Mouse (Mus musculus): ENCODE data around the gene Olfr1369-ps1. TPM values are rescaled to one million over a fixed set of nuclear protein-coding genes. Genes with fewer than 3 reads are reported as not detected.
A peak's percentile ranks its signal among the peaks of the same experiment; 100 is the strongest.

The Olfr1369-ps1 gene
- total and polyA plus RNA-seq, 3 experiments, result 0.13 TPM; not detected in 2

- Histone ChIP-seq H3K27ac (ENCODE audit: insufficient read depth, low read depth) (no peak overlapping the region), H3K4me2 (ENCODE audit: insufficient read depth, low read depth, poor library complexity, severe bottlenecking) (peak overlapping the region; percentile 100), H3K9ac (ENCODE audit: insufficient read depth, low read depth) (peak overlapping the region; percentile 51; the same call in 1 of the 2 replicates), H3K36me3 (replicated peaks in 1 of 2; ENCODE audit: control insufficient read depth in 1 of 2, insufficient read depth in 1 of 2, low read length in 1 of 2) (no peaks in the 10 kb centered on the region), H3K4me3 (replicated peaks in 1 of 3; ENCODE audit: low read depth in 2 of 3, low read length in 2 of 3, poor library complexity in 1 of 3) (peak overlapping the region; percentile 65 to 77 (median 76)), H3K79me2 (replicated peaks; ENCODE audit: control insufficient read depth, extremely low read depth, insufficient read depth, poor library complexity, severe bottlenecking) (no peaks in the 10 kb centered on the region), H3K9me3 (replicated peaks; ENCODE audit: low read length) (no peaks in the 10 kb centered on the region), H3K27me3 (replicated peaks) (peaks cover 25% of the 10 kb centered on the region), H3K4me1 (ENCODE audit: control insufficient read depth in 1 of 2, insufficient read depth in 2 of 2) (peaks cover 0 to 3% of the 10 kb centered on the region in 2 experiments; a peak in 2 of 4 replicates)
- TF ChIP-seq E2F4 (IDR thresholded peaks at IDR 0.05; ENCODE audit: insufficient replicate concordance, low read depth, low read length) (0 out of 2 replicates have a peak, but pooled peaks have one; percentile 70), PAX5 (IDR thresholded peaks at IDR 0.05; ENCODE audit: low read length) (no peak), MAX (IDR thresholded peaks at IDR 0.05; ENCODE audit: low read length) (no peak), USF1 (IDR thresholded peaks at IDR 0.05; ENCODE audit: low read depth, low read length) (no peak), POLR2A (IDR thresholded peaks at IDR 0.05; ENCODE audit: low read depth, low read length) (no peak), RCOR1 (conservative IDR thresholded peaks at IDR 0.05; ENCODE audit: low read depth, low read length) (no peak), BHLHE40 (IDR thresholded peaks at IDR 0.05; ENCODE audit: low read depth, low read length) (peak; percentile 5; the same call in 1 of the 2 replicates), ZMIZ1 (IDR thresholded peaks at IDR 0.05; ENCODE audit: low read depth, low read length) (no peak), POLR2AphosphoS2 (IDR thresholded peaks at IDR 0.05; ENCODE audit: low read depth, low read length) (no peak), USF2 (conservative IDR thresholded peaks at IDR 0.05; ENCODE audit: low read depth, low read length) (no peak), ZC3H11A (IDR thresholded peaks at IDR 0.05; ENCODE audit: low read depth, low read length) (no peak), MAFK (IDR thresholded peaks at IDR 0.05; ENCODE audit: insufficient replicate concordance, low read length) (peak; percentile 96), EP300 (IDR thresholded peaks at IDR 0.05; ENCODE audit: low read length) (no peak), SMC3 (IDR thresholded peaks at IDR 0.05; ENCODE audit: low read depth, low read length) (no peak), CHD1 (IDR thresholded peaks at IDR 0.05; ENCODE audit: low read depth, low read length) (no peak), ZKSCAN1 (IDR thresholded peaks at IDR 0.05; ENCODE audit: borderline replicate concordance, low read depth, low read length) (no peak), KAT2A (IDR thresholded peaks at IDR 0.05; ENCODE audit: insufficient replicate concordance, low read length) (peak; percentile 86; the same call in 1 of the 2 replicates), MAZ (IDR thresholded peaks at IDR 0.05; ENCODE audit: low read depth, low read length) (no peak), TCF12 (IDR thresholded peaks at IDR 0.05; ENCODE audit: low read depth, low read length) (no peak), ZNF384 (IDR thresholded peaks at IDR 0.05; ENCODE audit: low read depth, low read length) (no peak), SIN3A (IDR thresholded peaks at IDR 0.05; ENCODE audit: low read length) (no peak; the same call in 1 of the 2 replicates), UBTF (IDR thresholded peaks at IDR 0.05; ENCODE audit: low read depth, low read length) (no peak), JUND (conservative IDR thresholded peaks at IDR 0.05; ENCODE audit: low read depth, low read length) (no peak), MYC (IDR thresholded peaks at IDR 0.05; ENCODE audit: low read depth, low read length) (no peak; the same call in 1 of the 2 replicates), CHD2 (IDR thresholded peaks at IDR 0.05; ENCODE audit: low read length) (no peak), ELF1 (IDR thresholded peaks at IDR 0.05; ENCODE audit: low read depth, low read length) (peak; percentile 97), IRF4 (IDR thresholded peaks at IDR 0.05; ENCODE audit: low read depth, low read length) (no peak; the same call in 1 of the 2 replicates), NRF1 (IDR thresholded peaks at IDR 0.05; ENCODE audit: low read depth, low read length) (peak; percentile 67), TBP (conservative IDR thresholded peaks at IDR 0.05; ENCODE audit: low read depth, low read length) (peak; percentile 99), MXI1 (IDR thresholded peaks at IDR 0.05; ENCODE audit: low read depth, low read length) (peak; percentile 60; the same call in 1 of the 2 replicates), CTCF (conservative IDR thresholded peaks at IDR 0.05 in 1 of 2, IDR thresholded peaks at IDR 0.05 in 1 of 2; ENCODE audit: low read depth in 2 of 2, low read length in 2 of 2) (no peak), MEF2A (IDR thresholded peaks at IDR 0.05; ENCODE audit: borderline replicate concordance, low read depth, low read length) (0 out of 2 replicates have a peak, but pooled peaks have one; percentile 6), ETS1 (conservative IDR thresholded peaks at IDR 0.05; ENCODE audit: low read depth, low read length) (no peak), HCFC1 (IDR thresholded peaks at IDR 0.05; ENCODE audit: low read depth, low read length) (no peak), NELFE (IDR thresholded peaks at IDR 0.05; ENCODE audit: low read depth, low read length) (no peak), RAD21 (IDR thresholded peaks at IDR 0.05; ENCODE audit: low read depth, low read length) (no peak), JUN (IDR thresholded peaks at IDR 0.05; ENCODE audit: insufficient read depth, low read depth, low read length) (no peak), GABPA (IDR thresholded peaks at IDR 0.05; ENCODE audit: insufficient replicate concordance, low read depth, low read length) (no peak)
- in situ Hi-C loops (cut with MboI; ENCODE audit: low pct_ligation_motif_present, low pct_unique_long_range_greater_than_20kb, low sequenced_read_pairs) (loop anchor here (5.0 to 25.0 kb wide), 4 partner anchors 166 to 1049 kb away; no protein-coding TSS in a partner anchor), dilution Hi-C loops (cut with MboI; ENCODE audit: extremely low pct_ligation_motif_present, extremely low pct_unique_long_range_greater_than_20kb, low sequenced_read_pairs) (no loop called here)
- peak; percentile 89 for DNase-seq (ENCODE audit: extremely low read depth)
These were observed 49.6 kb downstream of the Olfr1369-ps1 start for GRCm38 (mm10) chr13:21160657-21161590.
